Mouse (Mus musculus) midbrain, embryonic 14.5 days (tissue): ENCODE measurements around the gene Lrfn1. TPM values are rescaled to one million over a fixed set of nuclear protein-coding genes. Genes with fewer than 3 reads are reported as not detected.

Experiments used
- ATAC-seq: fragments of 200-750 bp; cut with Nextera tagmentation; 2 replicates; pipeline ENCODE4 v1.8.0; 2017; ENCODE audit warnings: moderate number of reproducible peaks, moderate library complexity; ENCODE audit not compliant: low FRiP score, low TSS enrichment
- DNase-seq: peaks from one replicate; pipeline ENCODE4 v3.0.0-alpha.2; 2015
- H3K27ac ChIP-seq: fragments of 300-500 bp; sonication (generic); replicated peaks from 2 replicates; pipeline ENCODE4 v1.5.1; 2014; ENCODE audit warnings: mild to moderate bottlenecking, low read depth, low read length, moderate library complexity
- H3K27me3 ChIP-seq: fragments of 300-500 bp; sonication (generic); 2 replicates; pipeline ENCODE4 v1.6.1; 2014; ENCODE audit warnings: low read length, control low read depth, mixed read lengths; ENCODE audit not compliant: control insufficient read depth, insufficient read depth
- H3K36me3 ChIP-seq: fragments of 300-500 bp; sonication (generic); 2 replicates; pipeline ENCODE4 v1.6.1; 2014; ENCODE audit warnings: low read length, control low read depth; ENCODE audit not compliant: control insufficient read depth, insufficient read depth
- H3K4me1 ChIP-seq: fragments of 300-500 bp; sonication (generic); 2 replicates; pipeline ENCODE4 v1.6.1; 2014; ENCODE audit warnings: mild to moderate bottlenecking, antibody characterized with exemption, low read length, control low read depth; ENCODE audit not compliant: control insufficient read depth, insufficient read depth
- H3K4me2 ChIP-seq: fragments of 300-500 bp; sonication (generic); 2 replicates; pipeline ENCODE4 v1.6.1; 2014; ENCODE audit warnings: mild to moderate bottlenecking, low read length, moderate library complexity
- H3K4me3 ChIP-seq: fragments of 300-500 bp; sonication (generic); replicated peaks from 2 replicates; pipeline ENCODE4 v1.5.1; 2014; ENCODE audit warnings: low read depth, low read length
- H3K9ac ChIP-seq: fragments of 300-500 bp; sonication (generic); replicated peaks from 2 replicates; pipeline ENCODE4 v1.6.1; 2014; ENCODE audit warnings: mild to moderate bottlenecking, low read length, moderate library complexity
- H3K9me3 ChIP-seq: fragments of 300-500 bp; sonication (generic); 2 replicates; pipeline ENCODE4 v1.6.1; 2016; ENCODE audit warnings: low read length, control low read depth, mixed read lengths; ENCODE audit not compliant: control insufficient read depth
- WGBS: fragments of 180-500 bp; shearing (Covaris S2); extraction: QIAGEN DNeasy Blood & Tissue Kit; methylation state at CpG from one replicate; pipeline ENCODE4 v1.1.7; 2014; 5-methylcytosine and 5-hydroxymethylcytosine counted together
- polyA plus RNA-seq: library from polyadenylated mRNA; unstranded; fragments of >200 nt; fragmentation: Nextera tagmentation; extraction: Ambion mirVana; gene quantifications from 2 replicates; pipeline ENCODE4 v1.2.1, GENCODE M21; 2014

The Lrfn1 gene
- polyA plus RNA-seq, 1 experiment from 2014 or later = 18.3 TPM

GRCm38 (mm10) chr7:28460361-28460760 is 8.6 kb downstream of the Lrfn1 start:
- no peak overlapping the region for H3K4me3 ChIP-seq
- 0 out of 2 replicates have a peak, but pooled peaks cover 6% of the 10 kb centered on the region for H3K4me1 ChIP-seq
- no peaks in the 10 kb centered on the region for H3K27me3 ChIP-seq
- no peak overlapping the region for H3K9ac ChIP-seq
- WGBS = 95% methylated on average over 5 of the region's 5 CpGs
- peaks cover 54% of the 10 kb centered on the region for H3K36me3 ChIP-seq
- no peak for ATAC-seq
- H3K27ac ChIP-seq = no peak overlapping the region
- H3K9me3 ChIP-seq = no peaks in the 10 kb centered on the region
- no peak overlapping the region for H3K4me2 ChIP-seq
- no peak for DNase-seq

- H3K4me1 ChIP-seq = 0 out of 2 replicates have a peak, but pooled peaks cover 9% of the 10 kb centered on the region
- no peak overlapping the region for H3K9ac ChIP-seq
- no peak overlapping the region for H3K27ac ChIP-seq
- H3K9me3 ChIP-seq = no peaks in the 10 kb centered on the region
- peaks cover 8% of the 10 kb centered on the region; the same call in 1 of the 2 replicates for H3K27me3 ChIP-seq
- peaks cover 59% of the 10 kb centered on the region for H3K36me3 ChIP-seq
- ATAC-seq (no peak), DNase-seq (no peak)
- H3K4me3 ChIP-seq = no peak overlapping the region
- H3K4me2 ChIP-seq = no peak overlapping the region
- 99% methylated on average over 2 of the region's 2 CpGs for WGBS
Measured at GRCm38 (mm10) chr7:28462769-28463168, 11.0 kb downstream of the Lrfn1 start.

GRCm38 (mm10) chr7:28464416-28465212 is 12.8 kb downstream of the Lrfn1 start:
- Histone ChIP-seq H3K4me1 (0 out of 2 replicates have a peak, but pooled peaks cover 9% of the 10 kb centered on the region), H3K36me3 (peaks cover 47% of the 10 kb centered on the region), H3K27me3 (peaks cover 8% of the 10 kb centered on the region; the same call in 1 of the 2 replicates), H3K9me3 (no peaks in the 10 kb centered on the region), H3K27ac (no peak overlapping the region), H3K4me3 (peak overlapping the region; percentile 4; the same call in 1 of the 2 replicates), H3K9ac (no peak overlapping the region), H3K4me2 (peak overlapping the region; percentile 32)
- 60% methylated on average over 10 of the region's 10 CpGs for whole genome bisulfite sequencing
- ATAC-seq (no peak), DNase-seq (peak; percentile 71)

- 0 out of 2 replicates have a peak, but pooled peaks cover 9% of the 10 kb centered on the region for H3K4me1 ChIP-seq
- WGBS = 17% methylated on average over 40 of the region's 40 CpGs
- peak overlapping the region; percentile 32; the same call in 1 of the 2 replicates for H3K4me3 ChIP-seq
- peak overlapping the region; percentile 49; the same call in 1 of the 2 replicates for H3K9ac ChIP-seq
- peak overlapping the region; percentile 54 for H3K4me2 ChIP-seq
- H3K36me3 ChIP-seq = peaks cover 35% of the 10 kb centered on the region
- ATAC-seq = no peak
- peaks cover 8% of the 10 kb centered on the region; the same call in 1 of the 2 replicates for H3K27me3 ChIP-seq
- no peak overlapping the region for H3K27ac ChIP-seq
- H3K9me3 ChIP-seq = no peaks in the 10 kb centered on the region
- DNase-seq = no peak
Measured at GRCm38 (mm10) chr7:28466721-28467212, 15.0 kb downstream of the Lrfn1 start.

GRCm38 (mm10) chr7:28467213-28467751 is 15.5 kb downstream of the Lrfn1 start:
- peak; percentile 63 for DNase-seq
- WGBS = 1% methylated on average over 63 of the region's 63 CpGs
- H3K9ac ChIP-seq = peak overlapping the region; percentile 49
- H3K27me3 ChIP-seq = peaks cover 8% of the 10 kb centered on the region; the same call in 1 of the 2 replicates
- H3K27ac ChIP-seq = no peak overlapping the region
- ATAC-seq = peak; percentile 64
- peak overlapping the region; percentile 54 for H3K4me2 ChIP-seq
- H3K4me1 ChIP-seq = 0 out of 2 replicates have a peak, but pooled peaks cover 4% of the 10 kb centered on the region
- H3K9me3 ChIP-seq = no peaks in the 10 kb centered on the region
- peaks cover 30% of the 10 kb centered on the region for H3K36me3 ChIP-seq
- H3K4me3 ChIP-seq = peak overlapping the region; percentile 32

- no peak for ATAC-seq
- no peaks in the 10 kb centered on the region for H3K36me3 ChIP-seq
- 94% methylated on average over 6 of the region's 6 CpGs for WGBS
- H3K4me1 ChIP-seq = no peaks in the 10 kb centered on the region
- DNase-seq = no peak
- no peak overlapping the region for H3K9ac ChIP-seq
- no peak overlapping the region for H3K4me3 ChIP-seq
- no peaks in the 10 kb centered on the region for H3K27me3 ChIP-seq
- H3K4me2 ChIP-seq = no peak overlapping the region
- no peaks in the 10 kb centered on the region for H3K9me3 ChIP-seq
- no peak overlapping the region for H3K27ac ChIP-seq
Measured at GRCm38 (mm10) chr7:28476191-28476590, 24.4 kb downstream of the Lrfn1 start.

GRCm38 (mm10) chr7:28477363-28477762 is 25.6 kb downstream of the Lrfn1 start:
- no peak overlapping the region for H3K9ac ChIP-seq
- H3K4me2 ChIP-seq = no peak overlapping the region
- H3K27ac ChIP-seq = no peak overlapping the region
- no peak overlapping the region for H3K4me3 ChIP-seq
- H3K4me1 ChIP-seq = no peaks in the 10 kb centered on the region
- ATAC-seq (no peak), DNase-seq (no peak)
- H3K9me3 ChIP-seq = no peaks in the 10 kb centered on the region
- 88% methylated on average over 5 of the region's 5 CpGs for WGBS
- H3K27me3 ChIP-seq = no peaks in the 10 kb centered on the region
- no peaks in the 10 kb centered on the region for H3K36me3 ChIP-seq

- DNase-seq = no peak
Measured at GRCm38 (mm10) chr7:28478854-28479253, 27.1 kb downstream of the Lrfn1 start.

More at GRCm38 (mm10) chr7:28478854-28479253, 27.1 kb downstream of the Lrfn1 start:
- WGBS = 9% methylated on average over 8 of the region's 8 CpGs
- ATAC-seq = no peak
- Histone ChIP-seq H3K9ac (no peak overlapping the region), H3K27me3 (no peaks in the 10 kb centered on the region), H3K4me3 (no peak overlapping the region), H3K36me3 (no peaks in the 10 kb centered on the region), H3K4me1 (no peaks in the 10 kb centered on the region), H3K9me3 (no peaks in the 10 kb centered on the region), H3K27ac (no peak overlapping the region), H3K4me2 (no peak overlapping the region)
